Mouse (Mus musculus): Measurements from ENCODE around the gene Gnai3. TPM values are rescaled to one million over a fixed set of nuclear protein-coding genes. Genes with fewer than 3 reads are reported as not detected.

The Gnai3 gene
- polyA plus RNA-seq, 1 experiment, result 27.0 TPM

- Histone ChIP-seq H3K4me1 (ENCODE audit: control insufficient read depth, insufficient read depth, low read length) (no peaks in the 10 kb centered on the region), H3K4me3 (ENCODE audit: insufficient read depth, low read length) (no peak overlapping the region), H3K27ac (ENCODE audit: insufficient read depth, low read length) (no peak overlapping the region)
- TF ChIP-seq CTCF (IDR thresholded peaks at IDR 0.05; ENCODE audit: extremely low read depth, insufficient read depth, low read length) (no peak), POLR2A (IDR thresholded peaks at IDR 0.05; ENCODE audit: extremely low read depth, insufficient read depth, low read length) (no peak)
Measured at GRCm38 (mm10) chr3:108062648-108063047, 83.3 kb downstream of the Gnai3 start.

- Histone ChIP-seq H3K4me3 (ENCODE audit: insufficient read depth, low read length) (no peak overlapping the region), H3K4me1 (ENCODE audit: control insufficient read depth, insufficient read depth, low read length) (no peaks in the 10 kb centered on the region), H3K27ac (ENCODE audit: insufficient read depth, low read length) (no peak overlapping the region)
- TF ChIP-seq CTCF (IDR thresholded peaks at IDR 0.05; ENCODE audit: extremely low read depth, insufficient read depth, low read length) (peak; percentile 38; the same call in 1 of the 2 replicates), POLR2A (IDR thresholded peaks at IDR 0.05; ENCODE audit: extremely low read depth, insufficient read depth, low read length) (no peak)
Measured at GRCm38 (mm10) chr3:108061420-108061819, 84.5 kb downstream of the Gnai3 start.

Other genes with a start within 250 kb of the Gnai3 start
- gene Gstm7, start 214.3 kb downstream of the Gnai3 start, polyA plus RNA-seq (2012; rRNA removed), result 32.5 and 37.0 TPM in 2 replicates
- 5.4 and 6.4 TPM in 2 replicates for gene Gstm6, start 202.4 kb downstream of the Gnai3 start, polyA plus RNA-seq (2012; rRNA removed)
- gene Gstm3, start 176.9 kb downstream of the Gnai3 start, polyA plus RNA-seq (2012; rRNA removed), result 0.08 TPM in 1 of 2 replicates, not detected in the other
- 5.3 and 5.6 TPM in 2 replicates for gene Gstm2, start 159.7 kb downstream of the Gnai3 start, polyA plus RNA-seq (2012; rRNA removed)
- gene Gstm1, start 128.2 kb downstream of the Gnai3 start, polyA plus RNA-seq (2012; rRNA removed), result 426 and 510 TPM in 2 replicates
- 16.1 and 16.8 TPM in 2 replicates for gene Gstm4, start 101.3 kb downstream of the Gnai3 start, polyA plus RNA-seq (2012; rRNA removed)
- gene Ampd2, start 59.5 kb downstream of the Gnai3 start, polyA plus RNA-seq (2012; rRNA removed), result 76.3 and 76.8 TPM in 2 replicates
- 0.15 TPM in 1 of 2 replicates, not detected in the other for gene Gnat2, start 53.4 kb downstream of the Gnai3 start, polyA plus RNA-seq (2012; rRNA removed)
- 12.3 and 13.2 TPM in 2 replicates for gene Gpr61, start 8.7 kb upstream of the Gnai3 start, polyA plus RNA-seq (2012; rRNA removed)
- gene Amigo1, start 40.2 kb upstream of the Gnai3 start, polyA plus RNA-seq (2012; rRNA removed), result 43.7 and 49.2 TPM in 2 replicates
- 15.0 and 16.9 TPM in 2 replicates for gene Cyb561d1, start 55.1 kb upstream of the Gnai3 start, polyA plus RNA-seq (2012; rRNA removed)
- 36.5 and 43.0 TPM in 2 replicates for gene Atxn7l2, start 64.8 kb upstream of the Gnai3 start, polyA plus RNA-seq (2012; rRNA removed)
- gene Sypl2, start 80.5 kb upstream of the Gnai3 start, polyA plus RNA-seq (2012; rRNA removed), result 2.1 and 2.7 TPM in 2 replicates
- 114 and 121 TPM in 2 replicates for gene Psma5, start 110.8 kb upstream of the Gnai3 start, polyA plus RNA-seq (2012; rRNA removed)
- 197 and 198 TPM in 2 replicates for gene Sort1, start 137.9 kb upstream of the Gnai3 start, polyA plus RNA-seq (2012; rRNA removed)
- 0.08 TPM in 1 of 2 replicates, not detected in the other for gene Mybphl, start 218.8 kb upstream of the Gnai3 start, polyA plus RNA-seq (2012; rRNA removed)
- gene Psrc1, start 237.7 kb upstream of the Gnai3 start, polyA plus RNA-seq (2012; rRNA removed), result 29.9 and 35.5 TPM in 2 replicates

All from cortical plate, adult 2 months (tissue).